Mouse (Mus musculus): Measurements from ENCODE around the gene Cd59a. TPM values are rescaled to one million over a fixed set of nuclear protein-coding genes. Genes with fewer than 3 reads are reported as not detected.
A peak's percentile ranks its signal among the peaks of the same experiment; 100 is the strongest.

Cd59a gene
- total RNA-seq, 2 experiments from 2014 or later, result 4.4 to 5.5 TPM

DNA sequence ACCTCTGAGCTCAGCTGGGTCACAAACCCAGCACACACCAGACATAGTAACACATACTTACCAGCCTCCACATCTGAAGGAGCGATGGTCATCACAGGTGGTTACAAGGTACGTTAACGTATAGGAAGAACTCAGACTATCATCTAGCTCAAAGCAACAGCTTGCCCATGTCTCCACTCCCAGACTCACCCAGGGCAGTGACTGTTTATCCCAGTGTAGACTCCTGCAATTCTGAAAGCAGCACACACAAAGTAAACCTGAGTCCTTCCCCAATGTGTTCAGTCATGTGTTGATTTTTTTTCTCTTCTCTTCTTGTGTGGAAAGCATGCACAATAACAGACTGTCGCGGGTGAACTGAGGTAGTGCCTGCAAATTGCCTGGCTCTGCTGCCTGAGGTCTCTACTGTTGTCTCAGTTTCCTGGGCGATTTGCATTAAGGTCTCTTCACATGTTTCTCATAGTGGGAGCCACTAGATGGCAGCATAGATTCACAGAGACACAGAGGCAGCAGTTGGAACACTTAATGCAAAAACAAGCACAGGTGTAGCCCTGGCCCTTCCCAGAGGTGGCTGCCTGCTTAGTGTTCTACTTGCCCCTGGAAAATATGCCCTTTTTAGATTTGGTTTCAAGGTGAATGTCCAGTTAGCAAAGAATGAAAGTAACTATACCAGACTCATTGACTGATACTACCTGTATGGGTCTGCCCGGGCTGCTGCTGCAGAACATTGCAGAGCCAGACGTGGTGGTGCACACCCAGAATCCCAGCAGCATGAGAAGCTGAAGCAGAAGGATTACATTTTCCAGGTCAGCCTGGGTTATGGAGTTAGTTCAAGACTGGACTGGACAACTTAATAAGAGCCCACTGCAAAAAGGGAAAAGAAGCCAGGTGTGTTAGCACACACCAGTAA, 38.8 kb downstream of the Cd59a start:
- peak; percentile 61 to 86 for DNase-seq (ENCODE audit: low spot score in 2 of 2)

DNA sequence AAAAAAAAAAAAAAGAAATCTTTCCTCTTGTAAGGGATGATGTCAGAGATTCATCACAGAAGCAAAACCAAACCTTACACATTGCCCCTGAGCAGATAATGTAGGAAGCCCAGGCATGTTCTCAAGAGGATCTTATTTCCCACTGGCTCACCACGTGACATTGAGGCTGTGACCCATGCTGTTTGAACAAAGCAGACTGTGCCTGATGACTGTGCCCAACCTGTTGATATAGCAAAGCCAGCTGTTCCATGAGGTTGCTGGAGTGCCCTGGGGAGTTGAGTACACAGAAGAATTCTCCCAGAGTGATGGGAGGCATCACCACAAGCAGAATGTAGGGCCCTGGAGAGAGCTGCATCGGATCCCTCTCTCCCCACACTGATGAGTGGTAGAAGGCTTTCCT, 40.3 kb downstream of the Cd59a start:
- no peak for DNase-seq (ENCODE audit: low spot score in 2 of 2)

DNA sequence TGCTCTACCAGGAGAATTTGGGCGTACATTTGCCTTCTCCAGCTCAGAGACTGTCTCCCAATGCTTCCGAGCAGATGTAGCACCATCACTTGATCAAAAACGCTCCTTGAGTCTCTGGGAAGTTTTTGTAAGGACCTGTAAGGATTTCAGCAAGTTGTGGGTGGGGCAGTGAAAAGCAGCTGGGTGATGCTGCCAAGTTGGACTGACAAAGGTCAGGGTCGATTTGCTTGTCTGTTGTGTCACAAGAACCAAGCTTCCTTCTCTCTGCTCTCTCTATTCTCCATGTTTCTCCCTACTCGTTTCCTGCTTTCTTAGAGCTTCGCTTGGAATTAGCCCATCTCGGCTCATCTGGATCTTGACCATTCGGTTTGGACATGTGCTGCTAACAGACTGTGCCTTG, 46.5 kb downstream of the Cd59a start:
- no peak for DNase-seq (ENCODE audit: low spot score in 2 of 2)

DNA sequence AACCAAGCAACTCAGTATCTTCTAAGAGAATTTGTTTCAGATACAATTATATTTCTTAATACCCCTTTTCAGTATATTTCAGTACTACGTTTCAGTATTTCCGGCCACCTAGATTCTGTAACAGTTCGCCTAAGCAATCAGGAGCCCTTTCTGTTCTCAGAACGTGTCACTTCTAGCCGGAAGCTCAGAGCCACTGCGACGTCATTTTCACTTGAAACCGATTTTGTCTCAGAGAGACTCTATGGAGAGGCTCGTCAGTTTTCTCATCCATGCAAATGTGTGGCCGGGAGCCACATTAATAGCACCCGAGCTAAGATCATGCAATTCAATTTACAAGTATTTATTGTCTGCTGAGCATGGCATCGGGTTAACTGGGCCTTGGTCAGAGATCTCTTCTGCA, 48.4 kb downstream of the Cd59a start:
- DNase-seq (ENCODE audit: low spot score in 2 of 2), result no peak

DNA sequence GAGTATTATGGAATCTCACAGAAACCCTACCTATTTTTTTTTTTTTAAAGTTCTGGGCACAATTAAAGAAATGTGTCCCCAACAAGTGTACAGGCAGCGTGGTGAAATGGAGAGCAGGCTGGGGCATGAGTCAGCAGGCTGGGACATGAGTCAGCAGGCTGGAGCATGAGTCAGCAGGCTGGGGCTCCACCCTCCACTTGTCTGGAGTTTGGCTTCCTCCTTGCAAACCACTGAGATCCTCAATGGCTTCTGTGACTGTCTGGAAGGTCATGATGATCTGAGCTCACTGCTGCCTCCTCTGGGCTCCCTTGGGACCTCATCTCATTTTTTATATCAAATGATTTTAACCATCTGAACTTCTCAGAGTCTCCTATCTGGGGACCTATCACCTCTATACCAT, 50.4 kb downstream of the Cd59a start:
- DNase-seq (ENCODE audit: low spot score in 2 of 2), result no peak

DNA sequence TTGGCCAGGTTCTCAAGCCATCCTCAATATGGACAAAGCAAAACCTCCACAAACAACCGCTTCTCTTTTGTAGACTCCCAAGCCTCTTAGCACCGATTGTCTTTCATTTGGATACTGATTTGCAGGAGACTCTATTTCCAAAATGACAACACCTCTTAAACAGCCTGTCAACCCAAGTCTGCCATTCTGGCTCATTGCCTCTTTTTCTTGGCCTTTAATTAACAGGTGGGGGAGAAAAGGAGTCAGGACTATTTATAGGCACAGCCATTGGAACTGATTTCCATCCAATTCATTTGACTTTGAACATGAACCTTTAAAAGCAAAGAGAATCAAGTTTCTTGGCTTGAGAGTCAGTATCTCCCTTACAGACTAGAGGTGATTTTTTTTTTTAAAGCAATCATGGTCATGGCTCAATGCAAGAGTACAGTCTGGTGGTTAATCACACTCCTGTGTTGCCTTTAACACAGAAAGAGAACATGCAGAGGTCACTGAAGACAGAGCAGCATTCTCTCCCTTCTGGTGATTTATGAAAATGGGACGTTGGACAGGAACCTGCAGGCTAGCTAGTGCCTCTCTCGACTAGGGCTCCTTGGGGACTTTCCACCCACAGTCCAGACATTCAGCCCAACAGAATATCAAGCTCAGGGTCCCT, 52.4 kb downstream of the Cd59a start:
- DNase-seq (ENCODE audit: low spot score in 2 of 2), result no peak

DNA sequence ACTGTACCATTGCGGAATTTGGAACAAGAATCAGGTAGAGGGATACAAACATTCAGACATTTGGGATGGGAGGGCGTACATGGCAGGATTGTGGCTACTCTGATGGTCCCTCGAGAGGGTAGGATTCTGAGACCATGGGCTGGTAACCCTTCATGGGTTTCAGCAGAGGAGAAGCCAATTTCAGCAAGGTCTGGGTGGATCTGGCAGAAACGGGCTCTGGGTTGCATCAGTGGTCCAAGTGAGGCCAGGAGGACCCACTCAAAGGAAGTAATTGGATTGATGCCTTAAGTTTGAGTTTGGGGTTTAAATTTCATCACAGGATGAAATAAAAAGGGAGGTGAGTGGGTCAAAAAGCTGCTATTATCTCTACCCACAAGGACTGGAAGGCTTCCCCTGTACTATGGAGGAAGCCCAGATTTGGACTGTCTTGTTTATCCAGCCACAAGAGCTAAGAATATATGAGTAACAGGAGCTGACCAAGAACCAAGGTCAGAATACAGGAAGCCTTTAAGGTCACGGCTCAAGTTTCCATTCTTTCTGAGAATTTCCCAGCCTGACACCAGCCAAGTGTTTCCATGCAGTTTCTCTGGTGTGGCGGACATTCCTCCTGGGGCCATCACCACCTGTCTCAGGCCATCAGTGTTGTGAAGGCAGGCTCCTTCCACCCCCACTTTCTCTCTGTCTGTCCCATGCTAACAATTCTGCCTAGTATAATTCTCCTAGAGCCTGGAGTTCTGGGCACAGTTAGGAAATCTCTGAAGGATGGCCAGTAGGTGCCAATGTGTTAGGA, 55.2 kb downstream of the Cd59a start:
- DNase-seq (ENCODE audit: low spot score in 2 of 2), result no peak

DNA sequence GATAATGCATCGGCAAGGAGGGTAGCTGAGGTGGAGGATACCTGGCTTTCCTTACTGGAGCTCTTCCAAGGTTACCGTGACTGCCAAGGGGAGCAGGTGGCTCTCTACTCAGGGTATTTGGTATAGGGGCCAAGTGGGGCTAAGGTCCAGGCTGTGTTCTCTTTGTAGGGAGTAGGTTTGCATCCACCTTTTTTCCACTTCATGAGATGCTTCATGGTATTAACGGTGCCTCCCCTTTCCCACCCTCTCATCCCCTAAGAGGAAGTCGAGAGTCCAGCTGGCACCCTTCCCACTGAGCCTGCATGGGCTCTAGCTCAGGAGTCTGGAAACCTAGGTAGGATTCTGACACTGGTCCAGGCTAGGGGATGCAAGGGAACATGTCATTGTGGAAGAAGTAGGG, 57.7 kb downstream of the Cd59a start:
- DNase-seq (ENCODE audit: low spot score in 2 of 2), result no peak

DNA sequence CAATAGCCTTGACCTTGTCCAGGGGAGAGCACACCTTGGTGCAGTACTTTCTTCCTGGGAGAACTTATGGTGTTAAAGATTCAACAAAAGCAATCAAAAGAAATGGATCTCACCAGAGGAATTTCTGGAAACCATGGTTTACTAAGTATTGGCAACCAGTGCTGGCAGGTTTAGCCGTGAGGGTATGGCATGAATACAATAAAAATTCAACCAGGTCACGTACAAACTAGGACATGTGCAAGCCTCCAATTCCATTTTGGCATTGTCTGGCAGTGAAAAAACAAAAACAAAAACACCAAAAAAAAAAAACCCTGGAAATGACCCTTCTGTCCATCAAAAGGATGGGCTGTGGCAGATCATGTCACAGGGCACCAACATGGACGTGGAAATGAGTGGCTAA, 58.3 kb downstream of the Cd59a start:
- DNase-seq (ENCODE audit: low spot score in 2 of 2), result no peak

DNA sequence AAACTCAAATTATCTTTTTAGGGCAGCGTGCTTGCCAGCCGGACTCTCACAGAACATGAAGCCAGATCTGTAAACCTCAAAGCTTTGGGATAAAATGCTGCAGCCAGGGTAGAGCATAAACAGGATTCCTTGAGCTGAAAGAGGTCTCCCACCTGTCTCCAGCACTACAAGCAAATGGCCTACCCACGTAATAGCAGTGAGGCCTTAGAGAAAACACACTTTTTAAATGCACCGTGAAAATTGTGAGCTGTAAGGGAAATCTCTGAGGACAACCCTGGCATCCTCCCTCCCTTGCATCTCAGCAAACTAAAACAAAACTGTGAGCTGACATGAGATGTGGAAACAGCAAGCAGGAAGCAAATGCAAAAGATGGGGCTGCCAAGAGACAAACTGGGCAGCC, 62.2 kb downstream of the Cd59a start:
- DNase-seq (ENCODE audit: low spot score in 2 of 2), result no peak

DNA sequence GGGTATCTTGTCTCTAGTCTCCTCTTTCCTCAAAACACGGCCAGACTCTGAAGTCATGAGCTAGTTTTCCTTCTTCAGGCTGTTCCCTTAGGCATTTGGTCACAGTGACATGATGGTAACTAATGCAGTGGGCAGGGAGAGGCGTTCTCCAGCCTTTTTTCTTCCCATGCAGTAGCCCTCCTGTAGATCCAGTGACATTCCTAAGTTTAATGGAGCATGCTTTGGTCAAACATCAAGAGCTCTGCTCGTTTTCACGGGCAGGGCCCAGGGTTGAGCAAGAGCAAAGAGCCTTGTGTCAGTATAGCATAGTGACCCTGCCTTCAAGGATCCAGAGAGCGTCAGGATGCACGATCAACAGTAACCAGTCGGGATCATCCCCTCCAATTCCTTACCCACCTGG, 67.8 kb downstream of the Cd59a start:
- DNase-seq (ENCODE audit: low spot score in 2 of 2), result no peak

DNA sequence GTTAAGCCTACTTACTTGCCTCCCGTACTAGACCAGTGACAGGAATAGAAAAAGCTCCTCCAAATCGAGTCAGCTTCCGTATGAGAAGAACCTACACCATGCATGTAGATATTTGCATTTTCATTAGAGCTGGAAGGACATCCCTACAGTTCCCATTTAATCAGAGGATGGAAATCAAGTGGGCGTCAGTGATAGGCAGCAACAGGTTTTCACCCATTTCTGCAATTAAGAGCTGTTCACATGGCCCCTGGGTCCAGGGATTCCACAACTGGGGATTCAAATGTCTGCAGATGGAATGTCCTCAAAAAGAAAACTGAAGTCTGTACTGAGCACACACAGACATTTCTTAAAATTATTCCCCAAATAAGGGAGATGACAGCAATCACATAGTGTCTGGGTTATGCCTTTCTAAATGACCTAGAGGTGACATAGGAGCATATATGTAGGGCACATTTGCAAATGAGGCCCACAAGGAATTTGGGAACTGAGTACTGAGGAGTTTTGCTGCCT, 68.4 kb downstream of the Cd59a start:
- no peak for DNase-seq (ENCODE audit: low spot score in 2 of 2)

Other genes starting within 250 kb of the Cd59a start
- gene Lmo2, start 137.8 kb upstream of the Cd59a start, total RNA-seq (2021), result 10 to 100 TPM; 19.8 to 25.5 TPM
- 10 to 100 TPM; 43.2 to 48.3 TPM for gene Fbxo3, start 68.1 kb upstream of the Cd59a start, total RNA-seq (2021)
- gene 4931422A03Rik, start 67.4 kb upstream of the Cd59a start, total RNA-seq (2021), result not detected
- not detected for gene Gm10912, start 30.0 kb upstream of the Cd59a start, total RNA-seq (2021)
- not detected for gene Gm10799, start 27.3 kb upstream of the Cd59a start, total RNA-seq (2021)
- under 1 TPM; 0.88 to 0.99 TPM for gene Cd59b, start 26.0 kb upstream of the Cd59a start, total RNA-seq (2021)
- not detected for gene A930018P22Rik, start 27.0 kb downstream of the Cd59a start, total RNA-seq (2021)

Data from layer of hippocampus, postnatal 14 days (tissue).